Mouse (Mus musculus): ENCODE measurements around the gene Hacd3.
A peak's percentile ranks its signal among the peaks of the same experiment; 100 is the strongest.

- TF ChIP-seq EP300 (IDR thresholded peaks at IDR 0.05; ENCODE audit: low read length), result 0 out of 2 replicates have a peak, but pooled peaks have one; percentile 9
- TF ChIP-seq HCFC1 (IDR thresholded peaks at IDR 0.05; ENCODE audit: low read depth, low read length), result no peak
- no peak for TF ChIP-seq E2F4 (IDR thresholded peaks at IDR 0.05; ENCODE audit: insufficient replicate concordance, low read depth, low read length)
- no peak for TF ChIP-seq POLR2AphosphoS2 (IDR thresholded peaks at IDR 0.05; ENCODE audit: low read depth, low read length)
- no peak for TF ChIP-seq JUN (IDR thresholded peaks at IDR 0.05; ENCODE audit: insufficient read depth, low read depth, low read length)
- no peak for TF ChIP-seq TCF12 (IDR thresholded peaks at IDR 0.05; ENCODE audit: low read depth, low read length)
- no peak for TF ChIP-seq NELFE (IDR thresholded peaks at IDR 0.05; ENCODE audit: low read depth, low read length)
- TF ChIP-seq ETS1 (conservative IDR thresholded peaks at IDR 0.05; ENCODE audit: low read depth, low read length), result no peak
- TF ChIP-seq POLR2A (IDR thresholded peaks at IDR 0.05; ENCODE audit: low read depth, low read length), result no peak
- no peak for TF ChIP-seq SIN3A (IDR thresholded peaks at IDR 0.05; ENCODE audit: low read length)
- no peak for TF ChIP-seq CTCF (conservative IDR thresholded peaks at IDR 0.05 in 1 of 2, IDR thresholded peaks at IDR 0.05 in 1 of 2; ENCODE audit: low read depth in 2 of 2, low read length in 2 of 2)
- no peak for TF ChIP-seq GABPA (IDR thresholded peaks at IDR 0.05; ENCODE audit: insufficient replicate concordance, low read depth, low read length)
Measured at GRCm38 (mm10) chr9:65021887-65022579, 540 bp upstream of the Hacd3 start.
